Mouse (Mus musculus) heart, embryonic 12.5 days (tissue): ENCODE results near the gene Pnpla2. TPM values are rescaled to one million over a fixed set of nuclear protein-coding genes. Genes with fewer than 3 reads are reported as not detected.
A peak's percentile ranks its signal among the peaks of the same experiment; 100 is the strongest.

Experiments used
- ATAC-seq: fragments of 200-750 bp; cut with Nextera tagmentation; 2 replicates; pipeline ENCODE4 v1.8.0; 2017; ENCODE audit warnings: moderate TSS enrichment, moderate library complexity; ENCODE audit not compliant: insufficient number of reproducible peaks, low FRiP score
- H3K27ac ChIP-seq: fragments of 300-500 bp; sonication (generic); 2 replicates; pipeline ENCODE4 v1.5.1; 2016; ENCODE audit warnings: mild to moderate bottlenecking, moderate library complexity; ENCODE audit not compliant: poor library complexity, severe bottlenecking
- H3K27me3 ChIP-seq: fragments of 300-500 bp; sonication (generic); replicated peaks from 2 replicates; pipeline ENCODE4 v1.6.1; 2016; ENCODE audit warnings: mild to moderate bottlenecking, moderate library complexity
- H3K36me3 ChIP-seq: fragments of 300-500 bp; sonication (generic); 2 replicates; pipeline ENCODE4 v1.6.1; 2016; ENCODE audit warnings: mild to moderate bottlenecking, moderate library complexity
- H3K4me1 ChIP-seq: fragments of 300-500 bp; sonication (generic); replicated peaks from 2 replicates; pipeline ENCODE4 v1.6.1; 2016; ENCODE audit warnings: mild to moderate bottlenecking
- H3K4me2 ChIP-seq: fragments of 300-500 bp; sonication (generic); 2 replicates; pipeline ENCODE4 v1.6.1; 2016; ENCODE audit warnings: mild to moderate bottlenecking, moderate library complexity
- H3K4me3 ChIP-seq: fragments of 300-500 bp; sonication (generic); 2 replicates; pipeline ENCODE4 v1.5.1; 2016; ENCODE audit warnings: mild to moderate bottlenecking
- H3K9ac ChIP-seq: fragments of 300-500 bp; sonication (generic); 2 replicates; pipeline ENCODE4 v1.6.1; 2016; ENCODE audit warnings: mild to moderate bottlenecking, moderate library complexity
- H3K9me3 ChIP-seq: fragments of 300-500 bp; sonication (generic); replicated peaks from 2 replicates; pipeline ENCODE4 v1.6.1; 2016; ENCODE audit warnings: mild to moderate bottlenecking, moderate library complexity
- WGBS: fragments of 180-500 bp; shearing (Covaris S2); methylation state at CpG from one replicate; pipeline ENCODE4 v1.1.7; 2016; 5-methylcytosine and 5-hydroxymethylcytosine counted together
- polyA plus RNA-seq: library from polyadenylated mRNA; unstranded; fragments of >200 nt; fragmentation: Nextera tagmentation; extraction: Ambion mirVana; gene quantifications from 2 replicates; pipeline ENCODE4 v1.2.1, GENCODE M21; 2016

Gene Pnpla2
- polyA plus RNA-seq, 1 experiment from 2014 or later, result 42.3 TPM

GRCm38 (mm10) chr7:141418970-141419369 is 36.0 kb upstream of the Pnpla2 start:
- WGBS, result 66% methylated on average over 7 of the region's 7 CpGs
- H3K27ac ChIP-seq, result no peak overlapping the region
- H3K36me3 ChIP-seq, result no peaks in the 10 kb centered on the region
- no peak overlapping the region for H3K9ac ChIP-seq
- no peaks in the 10 kb centered on the region for H3K9me3 ChIP-seq
- 0 out of 2 replicates have a peak, but pooled peaks cover 7% of the 10 kb centered on the region for H3K27me3 ChIP-seq
- no peaks in the 10 kb centered on the region for H3K4me1 ChIP-seq
- ATAC-seq, result no peak
- no peak overlapping the region for H3K4me3 ChIP-seq
- H3K4me2 ChIP-seq, result no peak overlapping the region

GRCm38 (mm10) chr7:141420030-141420702 is 34.8 kb upstream of the Pnpla2 start:
- H3K4me2 ChIP-seq, result no peak overlapping the region
- H3K36me3 ChIP-seq, result no peaks in the 10 kb centered on the region
- H3K27me3 ChIP-seq, result peaks cover 7% of the 10 kb centered on the region; the same call in 1 of the 2 replicates
- H3K9me3 ChIP-seq, result no peaks in the 10 kb centered on the region
- no peak overlapping the region for H3K27ac ChIP-seq
- H3K4me1 ChIP-seq, result no peaks in the 10 kb centered on the region
- WGBS, result 66% methylated on average over 9 of the region's 9 CpGs
- no peak overlapping the region for H3K4me3 ChIP-seq
- H3K9ac ChIP-seq, result no peak overlapping the region
- ATAC-seq, result no peak

DNA sequence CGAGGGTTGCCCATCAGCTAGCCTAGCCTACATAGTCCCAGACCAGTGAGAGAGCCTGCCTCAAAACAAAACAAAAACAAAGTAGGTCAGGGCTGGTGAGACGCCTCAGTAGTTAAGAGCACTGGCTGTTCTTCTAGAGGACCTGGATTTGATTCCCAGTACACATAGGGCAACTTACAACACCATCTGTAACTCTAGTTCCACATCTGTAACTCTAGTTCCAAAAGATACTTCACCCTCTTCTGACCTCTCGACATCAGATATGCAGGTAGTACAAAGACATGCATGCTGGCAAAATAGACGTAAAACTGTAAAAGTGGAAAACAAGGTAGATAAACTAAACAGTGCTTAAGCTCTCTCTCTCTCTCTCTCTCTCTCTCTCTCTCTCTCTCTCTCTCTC is 31.2 kb upstream of the Pnpla2 start:
- Histone ChIP-seq H3K36me3 (no peaks in the 10 kb centered on the region), H3K9ac (no peak overlapping the region), H3K4me3 (no peak overlapping the region), H3K27me3 (peaks cover under 1% of the 10 kb centered on the region), H3K4me1 (peaks cover 8% of the 10 kb centered on the region), H3K9me3 (no peaks in the 10 kb centered on the region), H3K27ac (no peak overlapping the region), H3K4me2 (no peak overlapping the region)
- no peak for ATAC-seq
- 63% methylated on average over 4 of the region's 4 CpGs for WGBS

DNA sequence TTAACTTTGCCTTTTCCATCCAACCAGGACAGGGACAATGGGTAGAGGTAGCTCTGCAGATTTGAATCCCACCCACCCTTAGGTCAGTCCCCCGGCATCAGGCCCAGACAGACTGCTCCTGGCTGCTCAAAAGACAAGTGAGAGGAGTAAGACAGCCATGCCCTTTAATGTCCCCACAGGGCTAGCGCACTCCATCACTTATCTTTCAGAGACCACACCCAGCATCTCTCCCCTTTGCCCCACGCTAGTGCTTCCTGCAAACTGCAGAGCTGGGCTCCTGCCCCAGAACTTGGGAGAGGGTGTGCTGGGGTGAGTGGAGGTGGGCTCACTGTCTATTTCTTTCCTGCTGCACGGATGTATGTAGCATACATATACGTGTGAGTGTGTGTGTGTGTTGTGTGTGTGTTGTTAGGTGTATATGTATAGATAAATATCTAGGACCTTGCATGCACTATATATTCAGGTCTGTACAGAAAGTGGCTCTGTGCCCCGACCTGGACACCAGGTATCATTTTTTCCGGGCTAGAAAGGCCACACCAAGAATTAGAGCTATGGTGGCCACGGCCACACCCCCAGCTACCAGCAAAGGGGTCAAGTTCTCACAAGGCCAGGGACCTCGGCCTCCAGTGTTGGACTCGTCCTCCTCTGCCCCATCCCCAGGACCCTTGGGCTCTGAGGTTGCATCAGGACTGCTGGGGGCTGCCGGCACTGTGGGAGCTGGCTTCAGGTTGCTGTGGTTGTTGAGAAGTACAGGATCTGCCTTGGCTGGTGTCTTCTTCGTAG is 27.9 kb upstream of the Pnpla2 start:
- H3K27me3 ChIP-seq, result no peaks in the 10 kb centered on the region; the same call in none of the 2 replicates
- no peaks in the 10 kb centered on the region for H3K9me3 ChIP-seq
- H3K4me1 ChIP-seq, result peaks cover 27% of the 10 kb centered on the region
- H3K36me3 ChIP-seq, result peaks cover 19% of the 10 kb centered on the region
- no peak overlapping the region for H3K4me2 ChIP-seq
- 78% methylated on average over 12 of the region's 12 CpGs for WGBS
- H3K27ac ChIP-seq, result no peak overlapping the region
- no peak overlapping the region for H3K9ac ChIP-seq
- no peak overlapping the region for H3K4me3 ChIP-seq
- ATAC-seq, result no peak

- Histone ChIP-seq H3K9ac (no peak overlapping the region), H3K4me3 (peak overlapping the region; percentile 36), H3K4me2 (peak overlapping the region; percentile 64), H3K27me3 (no peaks in the 10 kb centered on the region; the same call in none of the 2 replicates), H3K36me3 (peaks cover 34% of the 10 kb centered on the region), H3K4me1 (peaks cover 30% of the 10 kb centered on the region), H3K9me3 (no peaks in the 10 kb centered on the region), H3K27ac (no peak overlapping the region; the same call in 1 of the 2 replicates)
- 51% methylated on average over 5 of the region's 5 CpGs for WGBS
- no peak for ATAC-seq
Observed at GRCm38 (mm10) chr7:141428701-141429100, 26.3 kb upstream of the Pnpla2 start.

GRCm38 (mm10) chr7:141429310-141429709 is 25.7 kb upstream of the Pnpla2 start, which contains the start of gene Cend1:
Gene Cend1, minus strand, starts transcription at chr7:141429491.
- peaks cover 38% of the 10 kb centered on the region for H3K36me3 ChIP-seq
- no peaks in the 10 kb centered on the region; the same call in none of the 2 replicates for H3K27me3 ChIP-seq
- peak within 1 kb of the TSS; percentile 36 for H3K4me3 ChIP-seq
- ATAC-seq, result peak; percentile 52
- H3K9me3 ChIP-seq, result no peaks in the 10 kb centered on the region
- peak within 1 kb of the TSS; percentile 69 for H3K27ac ChIP-seq
- H3K4me1 ChIP-seq, result peaks cover 36% of the 10 kb centered on the region
- H3K4me2 ChIP-seq, result peak within 1 kb of the TSS; percentile 64
- 3% methylated on average over 19 of the region's 19 CpGs for WGBS
- peak within 1 kb of the TSS; percentile 46 for H3K9ac ChIP-seq

DNA sequence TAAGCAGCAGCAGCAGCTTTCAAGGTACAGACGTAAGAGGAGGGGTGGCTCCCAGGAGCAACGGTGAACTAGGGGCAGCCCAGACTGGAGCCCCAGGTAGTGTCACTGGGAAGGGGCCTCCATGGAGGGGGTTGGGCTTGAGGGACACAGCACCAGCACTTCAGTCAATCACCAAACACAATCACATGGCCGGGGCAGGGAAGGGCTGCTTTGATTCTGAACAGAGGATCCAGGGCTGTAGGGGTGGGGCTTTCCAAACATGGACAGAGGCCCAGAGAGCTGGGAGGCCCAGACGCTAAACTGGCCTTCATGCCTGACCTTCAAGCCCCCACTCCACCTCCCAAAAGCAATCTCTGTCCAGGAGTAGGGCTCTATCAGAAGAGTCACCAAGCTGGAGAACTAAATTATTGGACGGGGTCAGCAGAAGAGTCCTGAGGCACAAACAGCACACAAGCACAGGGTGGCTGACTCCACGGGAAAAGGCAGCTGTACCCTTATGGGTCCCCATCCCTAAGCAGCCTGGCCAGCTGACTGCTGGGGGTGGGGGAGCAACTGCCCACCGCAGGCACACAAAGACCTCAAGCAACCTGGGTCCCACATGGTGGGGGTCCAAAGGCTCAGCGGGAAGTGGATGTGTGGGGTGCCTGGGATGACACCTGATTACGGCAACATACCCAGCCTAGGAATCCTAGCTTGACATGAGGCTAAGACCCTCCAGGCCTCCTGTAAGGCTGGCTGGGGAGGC is 25.0 kb upstream of the Pnpla2 start:
- no peaks in the 10 kb centered on the region; the same call in 1 of the 2 replicates for H3K27me3 ChIP-seq
- H3K27ac ChIP-seq, result peak overlapping the region; percentile 69
- H3K36me3 ChIP-seq, result peaks cover 38% of the 10 kb centered on the region
- WGBS, result 45% methylated on average over 9 of the region's 9 CpGs
- peaks cover 43% of the 10 kb centered on the region for H3K4me1 ChIP-seq
- peak overlapping the region; percentile 45 for H3K9ac ChIP-seq
- peak overlapping the region; percentile 64 for H3K4me2 ChIP-seq
- H3K9me3 ChIP-seq, result no peaks in the 10 kb centered on the region
- 0 out of 2 replicates have a peak, but pooled peaks have one; percentile 31 for ATAC-seq
- no peak overlapping the region for H3K4me3 ChIP-seq

DNA sequence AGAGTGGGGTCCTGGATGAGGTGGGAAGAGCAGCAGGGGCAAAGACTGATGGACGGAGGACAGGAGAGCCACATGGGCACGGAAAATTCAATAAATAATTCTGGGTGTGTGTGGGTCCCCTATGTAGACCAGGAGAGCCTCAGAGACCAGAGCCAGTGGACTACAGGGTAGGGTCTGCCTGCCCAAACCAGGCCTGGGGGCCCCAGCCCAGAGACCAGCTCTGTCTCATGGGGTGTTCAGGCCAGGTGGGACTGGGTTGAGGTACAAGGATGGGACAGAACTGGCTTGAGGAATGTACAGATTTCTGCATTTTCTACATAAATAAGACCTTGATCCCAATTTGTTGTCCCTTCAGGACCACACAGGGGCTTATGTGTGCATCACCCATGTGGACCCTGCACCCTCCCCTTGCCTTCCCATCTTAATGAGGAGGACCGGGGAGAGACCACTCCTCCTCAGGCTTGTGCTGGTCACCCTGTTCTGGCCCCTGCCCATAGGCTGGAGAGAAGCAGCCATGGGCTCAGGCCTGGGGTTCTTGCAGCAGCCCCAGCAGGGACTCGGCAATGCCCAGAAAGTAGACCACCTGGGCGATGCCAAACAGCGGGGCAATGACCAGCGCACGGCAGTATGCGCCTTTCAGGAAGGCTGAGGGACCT is 24.3 kb upstream of the Pnpla2 start:
- Histone ChIP-seq H3K27ac (peak overlapping the region; percentile 69; the same call in 1 of the 2 replicates), H3K4me2 (peak overlapping the region; percentile 64; the same call in 1 of the 2 replicates), H3K9me3 (no peaks in the 10 kb centered on the region), H3K4me3 (no peak overlapping the region), H3K4me1 (peaks cover 50% of the 10 kb centered on the region), H3K36me3 (peaks cover 38% of the 10 kb centered on the region), H3K9ac (peak overlapping the region; percentile 45; the same call in 1 of the 2 replicates), H3K27me3 (no peaks in the 10 kb centered on the region)
- ATAC-seq, result no peak
- 93% methylated on average over 9 of the region's 9 CpGs for WGBS

- H3K4me3 ChIP-seq, result no peak overlapping the region
- no peak for ATAC-seq
- no peaks in the 10 kb centered on the region for H3K27me3 ChIP-seq
- H3K36me3 ChIP-seq, result peaks cover 38% of the 10 kb centered on the region
- no peaks in the 10 kb centered on the region for H3K9me3 ChIP-seq
- peaks cover 59% of the 10 kb centered on the region for H3K4me1 ChIP-seq
- no peak overlapping the region for H3K9ac ChIP-seq
- WGBS, result 91% methylated on average over 19 of the region's 19 CpGs
- no peak overlapping the region for H3K4me2 ChIP-seq
- H3K27ac ChIP-seq, result no peak overlapping the region
Observed at GRCm38 (mm10) chr7:141431434-141432185, 23.4 kb upstream of the Pnpla2 start.

DNA sequence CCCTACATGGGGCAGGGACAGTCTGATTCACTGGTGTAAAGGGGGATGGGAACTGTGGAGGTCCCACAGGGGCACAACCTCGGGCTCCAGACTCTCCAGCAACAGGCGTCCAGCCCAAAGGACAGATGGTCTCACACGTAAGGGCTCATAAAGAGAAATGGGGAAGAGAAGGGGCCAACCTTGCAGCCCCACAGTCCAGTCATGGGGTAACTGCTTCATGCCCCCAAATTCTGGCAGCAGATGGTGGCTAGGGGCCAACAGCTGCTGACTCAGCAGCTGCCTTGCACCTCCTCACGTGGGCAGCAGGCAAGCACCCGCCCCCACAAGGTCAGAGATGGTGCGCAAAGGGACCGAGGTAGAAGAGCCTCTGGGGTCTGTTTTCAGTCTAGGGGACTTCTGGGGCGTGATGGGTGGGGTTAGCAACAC is 22.8 kb upstream of the Pnpla2 start:
- peaks cover 38% of the 10 kb centered on the region for H3K36me3 ChIP-seq
- ATAC-seq, result no peak
- no peak overlapping the region for H3K4me3 ChIP-seq
- 84% methylated on average over 8 of the region's 8 CpGs for WGBS
- no peak overlapping the region for H3K27ac ChIP-seq
- H3K4me2 ChIP-seq, result no peak overlapping the region
- no peaks in the 10 kb centered on the region for H3K27me3 ChIP-seq
- H3K9ac ChIP-seq, result no peak overlapping the region
- H3K4me1 ChIP-seq, result peaks cover 65% of the 10 kb centered on the region
- H3K9me3 ChIP-seq, result no peaks in the 10 kb centered on the region
